Mouse (Mus musculus) neural tube, embryonic 13.5 days (tissue): ENCODE results near the gene Cps1. TPM values are rescaled to one million over a fixed set of nuclear protein-coding genes. Genes with fewer than 3 reads are reported as not detected.

Source experiments
- ATAC-seq: fragments of 200-750 bp; cut with Nextera tagmentation; 2 replicates; pipeline ENCODE4 v1.8.0; 2017; ENCODE audit warnings: low read depth, mild to moderate bottlenecking, moderate TSS enrichment, moderate library complexity
- H3K27ac ChIP-seq: fragments of 300-500 bp; sonication (generic); replicated peaks from 2 replicates; pipeline ENCODE4 v1.5.1; 2015; ENCODE audit warnings: moderate library complexity, mild to moderate bottlenecking, inconsistent platforms
- H3K27me3 ChIP-seq: fragments of 300-500 bp; sonication (generic); 2 replicates; pipeline ENCODE4 v1.6.1; 2015; ENCODE audit warnings: mild to moderate bottlenecking, inconsistent platforms
- H3K36me3 ChIP-seq: fragments of 300-500 bp; sonication (generic); 2 replicates; pipeline ENCODE4 v1.6.1; 2015; ENCODE audit warnings: mild to moderate bottlenecking, inconsistent platforms
- H3K4me1 ChIP-seq: fragments of 300-500 bp; sonication (generic); replicated peaks from 2 replicates; pipeline ENCODE4 v1.6.1; 2015; ENCODE audit warnings: inconsistent platforms
- H3K4me2 ChIP-seq: fragments of 300-500 bp; sonication (generic); 2 replicates; pipeline ENCODE4 v1.6.1; 2015; ENCODE audit warnings: inconsistent platforms, mild to moderate bottlenecking, moderate library complexity
- H3K4me3 ChIP-seq: fragments of 300-500 bp; sonication (generic); 2 replicates; pipeline ENCODE4 v1.5.1; 2015; ENCODE audit warnings: mild to moderate bottlenecking, inconsistent platforms
- H3K9ac ChIP-seq: fragments of 300-500 bp; sonication (generic); 2 replicates; pipeline ENCODE4 v1.6.1; 2015; ENCODE audit warnings: moderate library complexity, mild to moderate bottlenecking, inconsistent platforms
- H3K9me3 ChIP-seq: fragments of 300-500 bp; sonication (generic); 2 replicates; pipeline ENCODE4 v1.6.1; 2016; ENCODE audit warnings: inconsistent platforms
- WGBS: fragments of 180-500 bp; shearing (Covaris S2); methylation state at CpG from one replicate; pipeline ENCODE4 v1.1.7; 2015; 5-methylcytosine and 5-hydroxymethylcytosine counted together
- polyA plus RNA-seq: library from polyadenylated mRNA; unstranded; fragments of >200 nt; fragmentation: Nextera tagmentation; extraction: Ambion mirVana; gene quantifications from 2 replicates; pipeline ENCODE4 v1.2.1, GENCODE M21; 2015

The Cps1 gene
- polyA plus RNA-seq, 1 experiment from 2014 or later, result 0.28 TPM

- H3K4me3 ChIP-seq, result no peak overlapping the region
- H3K4me1 ChIP-seq, result no peaks in the 10 kb centered on the region
- 9% methylated on average over 8 of the region's 8 CpGs for WGBS
- no peak for ATAC-seq
- no peak overlapping the region for H3K27ac ChIP-seq
- no peaks in the 10 kb centered on the region for H3K27me3 ChIP-seq
- H3K4me2 ChIP-seq, result peak overlapping the region; percentile 32; the same call in 1 of the 2 replicates
- H3K9ac ChIP-seq, result no peak overlapping the region
- no peaks in the 10 kb centered on the region for H3K9me3 ChIP-seq
- H3K36me3 ChIP-seq, result no peaks in the 10 kb centered on the region
Observed at GRCm38 (mm10) chr1:67143939-67144338, 21.1 kb downstream of the Cps1 start.

GRCm38 (mm10) chr1:67151246-67151645 lies 28.4 kb downstream of the Cps1 start:
- ATAC-seq, result no peak
- no peak overlapping the region for H3K27ac ChIP-seq
- H3K27me3 ChIP-seq, result no peaks in the 10 kb centered on the region
- 70% methylated on average over 3 of the region's 3 CpGs for WGBS
- no peaks in the 10 kb centered on the region for H3K4me1 ChIP-seq
- no peak overlapping the region for H3K4me3 ChIP-seq
- no peaks in the 10 kb centered on the region for H3K36me3 ChIP-seq
- no peaks in the 10 kb centered on the region for H3K9me3 ChIP-seq
- no peak overlapping the region for H3K9ac ChIP-seq
- no peak overlapping the region for H3K4me2 ChIP-seq

- Histone ChIP-seq H3K9me3 (no peaks in the 10 kb centered on the region), H3K27me3 (no peaks in the 10 kb centered on the region), H3K4me3 (no peak overlapping the region), H3K27ac (no peak overlapping the region), H3K9ac (no peak overlapping the region), H3K36me3 (no peaks in the 10 kb centered on the region), H3K4me1 (no peaks in the 10 kb centered on the region), H3K4me2 (no peak overlapping the region)
- 67% methylated on average over 4 of the region's 4 CpGs for WGBS
- ATAC-seq, result no peak
Observed at GRCm38 (mm10) chr1:67167283-67167682, 44.5 kb downstream of the Cps1 start.

GRCm38 (mm10) chr1:67181165-67181564 lies 58.3 kb downstream of the Cps1 start:
- H3K9me3 ChIP-seq, result no peaks in the 10 kb centered on the region
- no peaks in the 10 kb centered on the region for H3K27me3 ChIP-seq
- no peak overlapping the region for H3K27ac ChIP-seq
- peaks cover 7% of the 10 kb centered on the region; the same call in 1 of the 2 replicates for H3K4me1 ChIP-seq
- no peak overlapping the region for H3K9ac ChIP-seq
- no peak overlapping the region for H3K4me2 ChIP-seq
- 5% methylated on average over 7 of the region's 7 CpGs for WGBS
- H3K4me3 ChIP-seq, result no peak overlapping the region
- H3K36me3 ChIP-seq, result no peaks in the 10 kb centered on the region
- ATAC-seq, result no peak

- H3K27ac ChIP-seq, result no peak overlapping the region
- peaks cover 7% of the 10 kb centered on the region; the same call in 1 of the 2 replicates for H3K4me1 ChIP-seq
- H3K9ac ChIP-seq, result no peak overlapping the region
- H3K4me3 ChIP-seq, result no peak overlapping the region
- H3K9me3 ChIP-seq, result no peaks in the 10 kb centered on the region
- no peaks in the 10 kb centered on the region for H3K36me3 ChIP-seq
- no peaks in the 10 kb centered on the region for H3K27me3 ChIP-seq
- 80% methylated on average over 7 of the region's 7 CpGs for WGBS
- no peak overlapping the region for H3K4me2 ChIP-seq
- no peak for ATAC-seq
Observed at GRCm38 (mm10) chr1:67182201-67182600, 59.4 kb downstream of the Cps1 start.

GRCm38 (mm10) chr1:67183532-67183931 lies 60.7 kb downstream of the Cps1 start:
- 68% methylated on average over 6 of the region's 6 CpGs for WGBS
- peaks cover 4% of the 10 kb centered on the region; the same call in 1 of the 2 replicates for H3K4me1 ChIP-seq
- H3K4me3 ChIP-seq, result no peak overlapping the region
- no peak overlapping the region for H3K4me2 ChIP-seq
- no peak overlapping the region for H3K9ac ChIP-seq
- H3K36me3 ChIP-seq, result no peaks in the 10 kb centered on the region
- no peaks in the 10 kb centered on the region for H3K9me3 ChIP-seq
- H3K27me3 ChIP-seq, result no peaks in the 10 kb centered on the region
- H3K27ac ChIP-seq, result no peak overlapping the region
- ATAC-seq, result no peak

GRCm38 (mm10) chr1:67184134-67184533 lies 61.3 kb downstream of the Cps1 start:
- WGBS, result 81% methylated on average over 3 of the region's 3 CpGs

GRCm38 (mm10) chr1:67197335-67197734 lies 74.5 kb downstream of the Cps1 start:
- Histone ChIP-seq H3K27me3 (no peaks in the 10 kb centered on the region), H3K36me3 (no peaks in the 10 kb centered on the region), H3K27ac (no peak overlapping the region), H3K9ac (no peak overlapping the region), H3K4me3 (no peak overlapping the region), H3K4me1 (no peaks in the 10 kb centered on the region), H3K9me3 (no peaks in the 10 kb centered on the region), H3K4me2 (no peak overlapping the region)
- 95% methylated on average over 2 of the region's 2 CpGs for WGBS
- ATAC-seq, result no peak

More at GRCm38 (mm10) chr1:67184134-67184533, 61.3 kb downstream of the Cps1 start:
- no peak for ATAC-seq
- H3K4me1 ChIP-seq, result no peaks in the 10 kb centered on the region
- H3K36me3 ChIP-seq, result no peaks in the 10 kb centered on the region
- no peaks in the 10 kb centered on the region for H3K27me3 ChIP-seq
- H3K9me3 ChIP-seq, result no peaks in the 10 kb centered on the region
- no peak overlapping the region for H3K27ac ChIP-seq
- no peak overlapping the region for H3K4me3 ChIP-seq
- no peak overlapping the region for H3K4me2 ChIP-seq
- H3K9ac ChIP-seq, result no peak overlapping the region

GRCm38 (mm10) chr1:67218339-67218944 lies 95.6 kb downstream of the Cps1 start:
- H3K9me3 ChIP-seq, result no peaks in the 10 kb centered on the region
- no peak overlapping the region for H3K4me3 ChIP-seq
- H3K36me3 ChIP-seq, result no peaks in the 10 kb centered on the region
- 0 out of 2 replicates have a peak overlapping the region, but pooled peaks have one; percentile 5 for H3K27ac ChIP-seq
- 34% methylated on average over 2 of the region's 2 CpGs for WGBS
- H3K4me1 ChIP-seq, result peaks cover 8% of the 10 kb centered on the region
- no peaks in the 10 kb centered on the region for H3K27me3 ChIP-seq
- peak; percentile 32; the same call in 1 of the 2 replicates for ATAC-seq
- no peak overlapping the region for H3K4me2 ChIP-seq
- H3K9ac ChIP-seq, result no peak overlapping the region

- H3K27me3 ChIP-seq, result no peaks in the 10 kb centered on the region
- no peak for ATAC-seq
- 73% methylated on average over 7 of the region's 7 CpGs for WGBS
- H3K4me2 ChIP-seq, result no peak overlapping the region
- peaks cover 3% of the 10 kb centered on the region for H3K4me1 ChIP-seq
- no peak overlapping the region for H3K27ac ChIP-seq
- no peak overlapping the region for H3K4me3 ChIP-seq
- no peak overlapping the region for H3K9ac ChIP-seq
- H3K9me3 ChIP-seq, result no peaks in the 10 kb centered on the region
- H3K36me3 ChIP-seq, result no peaks in the 10 kb centered on the region
Observed at GRCm38 (mm10) chr1:67223666-67224065, 100.8 kb downstream of the Cps1 start.

GRCm38 (mm10) chr1:67234861-67235260 lies 112.0 kb downstream of the Cps1 start:
- Histone ChIP-seq H3K9me3 (no peaks in the 10 kb centered on the region), H3K27me3 (no peaks in the 10 kb centered on the region), H3K4me1 (no peaks in the 10 kb centered on the region), H3K4me2 (no peak overlapping the region), H3K27ac (no peak overlapping the region), H3K36me3 (no peaks in the 10 kb centered on the region), H3K9ac (no peak overlapping the region), H3K4me3 (no peak overlapping the region)
- 86% methylated on average over 2 of the region's 2 CpGs for WGBS
- no peak for ATAC-seq

GRCm38 (mm10) chr1:67235468-67236217 lies 112.8 kb downstream of the Cps1 start:
- 55% methylated on average over 7 of the region's 7 CpGs for WGBS
- no peak for ATAC-seq
- H3K4me3 ChIP-seq, result no peak overlapping the region
- H3K9me3 ChIP-seq, result no peaks in the 10 kb centered on the region
- H3K27ac ChIP-seq, result no peak overlapping the region
- no peak overlapping the region for H3K9ac ChIP-seq
- no peaks in the 10 kb centered on the region for H3K36me3 ChIP-seq
- no peaks in the 10 kb centered on the region for H3K4me1 ChIP-seq
- no peaks in the 10 kb centered on the region for H3K27me3 ChIP-seq
- no peak overlapping the region for H3K4me2 ChIP-seq
